Mouse (Mus musculus) urinary bladder, postnatal 4 days (tissue): ENCODE data around the gene Hnrnpab.
A peak's percentile ranks its signal among the peaks of the same experiment; 100 is the strongest.
"Not testable (repeated sequence)": the region's sequence is repeated elsewhere in the genome, so short reads cannot be mapped to it uniquely, and the experiment has no call there.

ENCODE experiments used
- DNase-seq, 2 experiments: peaks; one replicate each; pipeline ENCODE4 v3.0.0; 2021 to 2022; ENCODE audit warnings: low spot score in 2 of 2

Gene Hnrnpab

GRCm38 (mm10) chr11:51635127-51635524, 28.5 kb upstream of the Hnrnpab start:
- DNase-seq: no peak

DNA sequence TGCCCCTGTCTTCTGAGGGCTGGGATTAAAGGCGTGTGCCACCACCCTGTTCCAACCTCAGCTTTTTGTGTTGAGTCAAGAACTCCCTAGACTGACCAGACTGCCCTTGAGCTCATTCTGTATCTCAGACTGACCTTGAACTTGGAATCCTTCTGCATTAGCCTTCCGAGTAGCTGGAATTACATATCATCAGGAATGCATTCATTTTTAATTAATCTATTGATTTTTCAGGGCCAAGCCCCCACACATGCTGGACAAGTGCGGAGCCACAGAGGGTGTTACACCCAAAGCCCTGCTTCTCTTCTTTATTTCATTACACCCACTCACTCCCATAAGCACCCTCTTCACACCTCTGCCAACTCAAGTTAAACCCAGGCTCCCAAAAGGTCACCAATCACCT, 27.1 kb upstream of the Hnrnpab start:
- no peak for DNase-seq

GRCm38 (mm10) chr11:51633200-51633599, 26.6 kb upstream of the Hnrnpab start:
- DNase-seq: not testable (repeated sequence)

DNA sequence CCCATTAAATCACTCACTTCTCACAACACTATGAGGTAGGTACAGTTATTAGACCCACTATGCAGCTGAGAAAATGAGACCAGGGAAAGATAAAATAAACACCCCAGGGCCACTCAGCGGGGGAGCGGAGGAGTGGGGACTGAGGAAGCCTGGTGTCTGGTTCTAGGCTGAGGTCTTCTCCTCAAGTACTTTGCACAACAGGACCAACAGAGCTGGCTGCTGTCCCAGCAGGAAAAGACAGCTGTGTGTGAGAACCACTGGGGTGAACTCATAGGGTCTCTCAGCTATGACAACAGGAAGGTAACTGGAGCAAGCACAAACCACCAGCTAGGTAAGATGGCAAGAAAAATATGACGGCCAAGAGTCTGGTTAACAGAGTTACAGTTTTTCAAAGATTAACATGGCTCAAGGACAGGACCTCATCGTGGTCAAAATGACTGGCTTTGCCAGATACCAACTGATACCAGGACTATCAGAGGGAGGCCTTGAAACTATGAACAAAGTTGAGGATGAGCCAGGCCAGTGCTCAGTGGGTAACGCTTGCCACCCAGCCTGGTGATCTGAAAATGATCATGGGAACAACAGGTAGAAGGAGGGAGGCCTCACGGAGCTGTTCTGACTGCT, 25.6 kb upstream of the Hnrnpab start:
- DNase-seq: no peak

DNA sequence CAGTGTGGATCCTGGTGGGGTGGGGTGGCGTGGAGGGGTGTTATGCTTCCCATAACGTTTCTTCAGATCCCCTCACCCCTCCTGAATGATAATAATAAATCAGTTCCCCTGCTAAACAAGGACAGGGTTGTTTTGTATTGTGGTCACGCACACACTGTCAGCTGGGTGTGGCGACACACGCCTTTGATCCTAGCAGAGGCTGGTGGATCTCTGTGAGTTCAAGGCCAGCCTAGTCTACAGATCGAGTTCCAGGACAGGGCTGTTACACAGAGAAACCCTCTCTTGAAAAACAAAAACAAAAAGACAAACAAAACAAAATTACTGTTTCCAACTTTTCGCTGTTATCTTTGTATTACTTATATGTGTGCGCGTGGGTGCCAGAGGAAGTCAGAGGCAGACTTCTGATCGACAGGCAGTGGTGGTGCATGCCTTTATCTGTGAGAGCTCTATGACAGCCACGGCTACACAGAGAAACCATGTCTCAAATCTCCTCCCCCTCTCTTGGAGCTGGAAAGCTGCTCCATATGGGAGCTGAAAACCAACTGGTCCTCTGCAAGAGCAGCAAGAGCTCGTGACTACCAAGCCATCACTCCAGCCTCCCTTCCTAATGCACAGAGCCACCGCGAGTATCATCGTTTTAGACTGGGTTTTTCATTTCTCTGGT, 23.1 kb upstream of the Hnrnpab start:
- DNase-seq: no peak

DNA sequence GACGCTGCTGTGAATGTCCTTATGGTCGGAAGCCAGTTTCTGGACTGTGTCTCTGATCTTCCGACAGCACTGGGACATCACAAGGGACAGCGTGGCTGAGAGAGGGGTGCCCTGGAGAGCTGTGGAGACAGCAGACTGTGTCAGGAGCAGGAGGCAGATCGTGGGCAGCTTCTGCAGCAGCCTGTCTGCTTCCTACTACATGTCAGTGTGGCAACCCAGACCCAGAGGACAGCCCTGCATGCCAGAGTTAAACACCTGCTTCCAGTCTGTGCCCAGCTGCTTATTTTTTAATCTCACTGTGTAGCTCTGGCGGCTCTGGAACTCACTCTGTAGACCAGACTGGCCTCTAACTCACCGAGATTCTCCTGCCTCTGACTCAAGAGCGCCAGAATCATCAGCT, 21.3 kb upstream of the Hnrnpab start:
- DNase-seq: no peak

- no peak for DNase-seq
These were observed 20.8 kb upstream of the Hnrnpab start for GRCm38 (mm10) chr11:51627425-51627824.

DNA sequence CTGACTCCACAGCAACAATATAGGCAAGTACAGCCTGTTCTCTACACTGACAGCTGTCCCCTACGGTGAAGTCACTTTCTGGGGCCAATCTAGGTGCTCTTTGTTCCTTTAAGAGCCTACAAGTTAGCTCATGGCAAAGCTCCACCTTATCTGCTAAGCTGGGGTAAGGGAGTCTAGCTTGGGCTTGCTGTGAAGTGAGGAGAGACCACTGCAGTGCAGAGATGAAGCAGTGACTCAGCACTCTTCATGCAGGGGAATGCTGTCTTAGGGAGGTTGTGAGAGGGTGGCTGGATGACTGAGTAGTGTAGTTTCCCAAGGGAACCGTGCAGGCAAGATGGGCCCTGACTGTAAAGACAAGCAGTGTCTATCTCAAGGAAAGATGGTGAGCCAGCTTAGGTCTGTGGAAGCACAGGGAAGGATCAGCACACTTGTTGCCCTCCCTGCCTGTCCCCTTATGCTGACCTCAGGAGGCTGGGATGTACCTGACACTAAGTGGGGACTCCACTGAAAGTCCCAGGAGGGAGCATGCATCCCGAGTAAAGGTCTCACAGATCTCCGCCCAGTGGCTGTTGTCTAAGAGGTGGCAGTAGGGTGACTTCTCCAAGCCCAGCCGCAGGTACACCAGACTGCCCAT, 18.7 kb upstream of the Hnrnpab start:
- no peak for DNase-seq

DNA sequence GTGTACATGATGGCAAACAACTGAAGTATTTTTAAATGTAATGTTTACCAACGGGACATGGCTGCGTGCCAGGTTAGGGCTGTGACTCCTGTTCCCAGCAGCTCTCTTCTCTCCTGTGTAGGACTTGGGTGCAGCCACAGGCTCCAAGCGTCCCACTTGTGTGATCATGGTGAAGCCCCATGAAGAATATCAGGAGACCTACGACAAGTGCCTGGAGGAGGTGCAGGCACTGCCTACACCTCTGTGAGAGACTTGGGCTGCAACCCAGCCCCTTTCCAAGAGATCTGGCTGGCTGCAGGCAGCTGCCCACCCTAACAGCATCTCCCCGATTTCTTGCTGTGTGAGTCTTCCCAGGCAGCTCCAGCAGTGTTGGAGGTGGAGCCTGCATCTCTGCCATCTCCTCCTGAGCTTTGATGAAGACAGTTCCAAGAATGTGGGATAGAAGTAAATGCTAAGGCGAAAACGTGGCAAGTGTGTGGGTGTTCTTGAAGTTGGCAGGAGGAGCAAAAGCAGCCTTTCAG, 16.4 kb upstream of the Hnrnpab start:
- no peak for DNase-seq

- no peak for DNase-seq
These were observed 15.1 kb upstream of the Hnrnpab start for GRCm38 (mm10) chr11:51621776-51622175.

DNA sequence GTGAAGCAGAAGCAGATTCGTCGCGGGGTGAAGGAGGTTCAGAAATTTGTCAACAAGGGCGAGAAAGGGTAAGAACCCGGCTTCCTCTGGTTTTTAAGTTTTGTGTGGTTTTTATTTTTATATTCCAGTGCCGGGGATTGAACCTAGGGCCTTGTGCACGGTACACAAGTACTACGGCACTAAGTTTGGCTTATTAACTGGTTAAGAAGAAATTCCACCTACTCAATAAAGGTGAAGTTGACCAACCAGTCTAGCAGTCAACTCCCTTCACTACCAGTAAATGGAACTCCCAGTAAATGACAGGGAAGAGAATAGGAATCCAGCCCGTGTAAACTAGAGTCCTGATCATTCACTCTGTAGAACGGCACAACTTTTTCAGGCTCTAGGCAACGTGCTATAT, 13.4 kb upstream of the Hnrnpab start:
- no peak for DNase-seq

DNA sequence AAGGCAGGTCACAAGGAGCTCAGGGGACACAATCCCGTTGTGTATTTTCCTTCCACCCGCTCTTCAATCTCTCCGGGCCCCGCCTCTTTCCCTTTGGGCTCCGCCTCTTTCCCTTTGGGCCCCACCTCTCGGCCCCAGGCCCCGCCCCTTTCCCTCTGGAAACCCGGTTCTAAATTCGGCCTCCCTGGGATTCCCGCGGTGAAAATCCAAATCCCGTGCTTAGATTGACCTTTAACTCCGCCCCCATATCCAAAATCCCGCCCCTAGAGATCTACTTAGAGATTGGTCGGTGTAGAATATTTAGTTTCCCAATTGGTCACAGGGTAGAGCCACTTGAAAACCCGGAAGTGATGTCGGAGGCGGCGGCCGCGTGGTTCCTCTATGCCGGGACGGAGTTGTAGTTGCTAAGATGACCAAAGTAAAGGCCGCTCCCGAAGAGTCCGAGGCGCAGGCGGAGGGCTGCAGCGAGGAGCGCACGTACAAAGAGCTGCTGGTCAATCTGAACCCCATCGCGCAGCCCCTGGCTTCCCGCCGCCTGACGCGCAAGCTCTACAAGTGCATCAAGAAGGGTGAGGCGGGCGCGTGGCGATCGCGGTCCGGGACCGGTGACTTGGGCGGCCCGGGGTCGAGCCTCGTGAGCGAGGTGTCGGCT, 12.9 kb upstream of the Hnrnpab start, which contains the start of gene Nhp2:
Gene Nhp2, plus strand, starts transcription at position 327 of the 652 bp plus-strand sequence.
- peak; percentile 90 to 97 for DNase-seq

GRCm38 (mm10) chr11:51618894-51619408, 12.3 kb upstream of the Hnrnpab start:
- DNase-seq: no peak

DNA sequence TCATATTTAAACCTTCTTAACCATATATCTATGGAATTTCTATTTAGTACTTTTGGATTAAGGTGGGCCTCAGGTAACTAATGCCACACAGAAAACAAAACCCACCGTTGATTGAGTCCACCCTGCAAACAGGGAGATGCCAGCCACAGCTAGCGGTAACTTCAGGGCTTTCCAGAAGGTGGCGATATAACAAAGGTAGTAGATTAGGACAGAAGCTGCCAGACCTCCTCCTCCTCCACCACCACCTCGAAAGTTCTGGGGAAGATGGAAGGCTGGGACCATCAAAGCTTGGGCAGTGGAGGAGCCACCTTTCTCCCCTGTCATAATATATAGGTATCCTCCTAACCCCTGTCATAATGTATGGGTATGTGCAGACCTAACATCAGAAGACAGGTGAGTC, 11.0 kb upstream of the Hnrnpab start:
- no peak for DNase-seq

DNA sequence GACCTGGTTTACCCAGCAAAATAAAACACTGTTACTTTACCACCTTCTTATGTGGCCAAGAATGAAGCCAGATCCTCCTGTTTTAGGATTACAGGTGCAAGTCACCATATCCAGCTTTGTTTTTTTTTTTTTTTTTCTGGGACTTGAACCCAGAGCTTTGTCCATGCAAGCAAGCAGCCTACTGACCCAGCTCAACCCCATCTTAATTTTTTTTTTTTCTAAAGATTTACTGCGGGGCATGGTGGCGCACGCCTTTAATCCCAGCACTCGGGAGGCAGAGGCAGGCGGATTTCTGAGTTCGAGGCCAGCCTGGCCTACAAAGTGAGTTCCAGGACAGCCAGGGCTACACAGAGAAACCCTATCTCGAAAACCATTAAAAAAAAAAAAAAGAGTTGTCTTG, 9.5 kb upstream of the Hnrnpab start:
- not testable (repeated sequence) for DNase-seq

DNA sequence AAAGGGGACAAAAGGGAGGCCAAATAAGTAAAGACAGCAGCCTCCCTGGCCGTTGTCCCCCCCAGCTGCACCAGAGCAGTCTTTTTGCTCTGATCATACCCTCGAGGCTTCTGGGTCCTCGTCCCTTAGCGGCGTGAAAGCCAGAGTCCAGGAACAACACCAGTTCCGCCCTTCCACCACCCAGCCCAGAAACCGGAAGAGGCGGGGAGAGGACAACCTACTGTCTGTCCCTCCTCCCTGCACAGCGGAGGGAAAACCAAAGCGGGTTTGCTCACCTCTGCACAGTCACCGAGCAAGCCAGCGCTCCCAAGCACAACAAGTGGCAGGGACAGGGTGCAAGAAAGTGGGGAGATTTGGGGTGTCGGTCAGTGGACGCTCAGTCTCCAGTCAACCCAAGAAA, 9.0 kb upstream of the Hnrnpab start:
- DNase-seq: peak; percentile 67 to 78

DNA sequence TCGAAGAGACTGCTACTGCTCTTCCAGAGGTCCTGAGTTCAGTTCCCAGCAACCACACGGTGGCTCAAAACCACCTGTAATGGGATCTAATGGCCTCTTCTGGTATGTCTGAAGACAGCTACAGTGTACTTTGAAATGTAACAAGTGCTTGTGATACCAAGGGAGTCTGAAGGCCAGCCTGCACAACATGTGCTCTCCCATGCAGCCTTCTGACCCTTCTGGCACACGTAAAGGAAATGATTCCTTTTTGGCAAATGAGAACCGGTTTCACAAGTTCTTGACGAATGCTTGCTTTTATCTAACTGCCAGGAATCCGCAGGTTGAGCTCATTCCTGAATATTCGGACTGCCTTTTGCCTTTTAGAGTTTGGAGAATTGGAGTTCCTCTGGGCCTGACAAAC, 8.5 kb upstream of the Hnrnpab start:
- DNase-seq: no peak

DNA sequence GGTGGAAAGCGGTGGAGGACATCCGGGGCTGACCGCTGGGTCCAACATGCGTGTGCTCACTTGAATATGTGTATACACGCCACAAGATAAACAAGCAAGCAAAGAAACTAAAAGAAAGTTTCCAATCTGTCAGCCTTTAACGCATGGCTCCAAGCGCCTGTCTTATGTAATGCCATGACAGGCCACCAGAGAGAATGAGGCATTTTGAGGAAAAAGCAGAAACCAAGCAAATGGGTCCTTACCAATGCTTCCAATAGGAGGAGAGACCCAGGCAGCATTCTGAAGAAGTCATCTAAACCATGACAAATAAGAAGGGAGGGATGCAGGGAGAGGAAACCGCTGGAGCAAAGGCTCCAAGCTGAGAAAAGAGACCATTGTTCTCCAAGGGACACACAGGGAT, 7.6 kb upstream of the Hnrnpab start:
- DNase-seq: no peak

DNA sequence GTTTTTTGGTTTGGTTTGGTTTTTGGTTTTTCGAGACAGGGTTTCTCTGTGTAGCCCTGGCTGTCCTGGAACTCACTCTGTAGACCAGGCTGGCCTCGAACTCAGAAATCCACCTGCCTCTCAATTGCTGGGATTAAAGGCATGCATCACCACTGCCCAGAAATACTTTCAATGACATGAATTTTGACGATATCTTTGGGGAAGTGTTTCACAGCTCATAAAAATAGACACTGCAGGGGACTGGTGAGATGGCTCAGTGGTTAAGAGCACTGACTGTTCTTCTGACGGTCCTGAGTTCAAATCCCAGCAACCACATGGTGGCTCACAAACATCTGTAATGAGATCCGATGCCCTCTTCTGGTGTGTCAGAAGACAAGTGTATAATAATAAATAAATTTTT, 3.3 kb upstream of the Hnrnpab start:
- DNase-seq: not testable (repeated sequence)

GRCm38 (mm10) chr11:51609266-51609909, 2.7 kb upstream of the Hnrnpab start:
- no peak for DNase-seq

GRCm38 (mm10) chr11:51607096-51607738, 570 bp upstream of the Hnrnpab start:
- DNase-seq: no peak
